In the genomic region with DNA sequence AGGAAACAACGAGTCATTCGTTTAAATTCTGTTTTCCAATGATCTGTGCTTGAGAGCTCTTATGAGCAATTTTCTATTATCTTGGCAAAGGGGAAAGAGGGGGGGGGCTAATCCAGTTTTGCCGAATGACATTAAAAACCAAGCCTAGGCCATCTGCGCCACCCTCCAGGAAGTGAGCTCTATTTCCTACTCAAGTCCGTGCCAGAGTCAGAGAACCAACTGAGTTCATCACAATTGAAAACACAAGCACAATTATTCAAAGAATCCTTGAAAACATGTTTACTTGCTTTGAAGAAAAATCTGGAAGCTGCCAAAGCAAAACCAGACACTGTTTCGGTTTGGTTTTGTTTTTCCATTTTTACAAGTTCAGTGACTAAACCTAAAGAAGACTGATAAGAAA, we compare ENCODE assay signal across 14 mouse cellular contexts.
DNase-seq lines count a peak whose midpoint lies in the region; ATAC-seq and TF ChIP-seq lines count a peak whose summit lies in the region.
"Had no signal": no experiment of that assay in that cellular context is flagged by ENCODE, and none has a peak within 500 bp of the region (broad histone marks: within the 10 kb centered on the region; RNA-seq: fewer than 3 reads in every experiment).

No protein-coding gene starts in this region.

- no peak overlapping the region for H3K4me3 ChIP-seq in liver, adult 2 months (ENCODE audit: insufficient read depth, low read depth, low read length)
- H3K4me3 ChIP-seq in liver, postnatal 0 days (ENCODE audit: low read depth, low read length): no peak overlapping the region
- no peak overlapping the region for H3K4me3 ChIP-seq in cerebellum, adult 2 months (replicated peaks; ENCODE audit: insufficient read depth, low read depth, low read length)
- H3K4me3 ChIP-seq: forebrain, embryonic 10.5 days; hindbrain, embryonic 15.5 days; limb, embryonic 13.5 days; lung, embryonic 15.5 days had no signal

- WGBS in liver, adult 2 months: 67% methylated on average over 6 of the region's 6 CpGs
- WGBS in liver, postnatal 0 days (ENCODE audit: insufficient replicate concordance): 47% methylated on average over 6 of the region's 6 CpGs
- WGBS in cerebellum, adult 2 months: 4% methylated on average over 6 of the region's 6 CpGs

- no peaks in the 10 kb centered on the region for H3K36me3 ChIP-seq in liver, adult 2 months (ENCODE audit: control insufficient read depth, insufficient read depth, low read length)
- H3K36me3 ChIP-seq in liver, postnatal 0 days (replicated peaks; ENCODE audit: insufficient read depth, low read length): no peaks in the 10 kb centered on the region
- H3K36me3 ChIP-seq: hindbrain, embryonic 15.5 days; limb, embryonic 13.5 days; lung, embryonic 15.5 days had no signal

- H3K27ac ChIP-seq in liver, adult 2 months (replicated peaks; ENCODE audit: insufficient read depth, low read depth, low read length): no peak overlapping the region
- no peak overlapping the region for H3K27ac ChIP-seq in liver, postnatal 0 days (ENCODE audit: low read depth)
- peak overlapping the region; percentile 97 for H3K27ac ChIP-seq in cerebellum, adult 2 months (ENCODE audit: insufficient read depth, low read length)
- H3K27ac ChIP-seq: forebrain, embryonic 10.5 days; hindbrain, embryonic 15.5 days; limb, embryonic 13.5 days; lung, embryonic 15.5 days; stomach, postnatal 0 days had no signal

- TF ChIP-seq POLR2A in liver, adult 2 months (IDR thresholded peaks at IDR 0.05; ENCODE audit: extremely low read depth, insufficient read depth, low read length): no peak
- TF ChIP-seq POLR2A in cerebellum, adult 2 months (IDR thresholded peaks at IDR 0.05; ENCODE audit: borderline replicate concordance, insufficient read depth, low read length): no peak

- H3K79me2 ChIP-seq in liver, adult 2 months (ENCODE audit: control insufficient read depth, insufficient read depth, low read length): no peaks in the 10 kb centered on the region

- TF ChIP-seq CTCF in liver, adult 2 months (IDR thresholded peaks at IDR 0.05; ENCODE audit: low read depth, low read length): no peak
- no peak for TF ChIP-seq CTCF in liver, postnatal 0 days (IDR thresholded peaks at IDR 0.05; ENCODE audit: low read depth)
- no peak for TF ChIP-seq CTCF in cerebellum, adult 2 months (IDR thresholded peaks at IDR 0.05; ENCODE audit: borderline replicate concordance, insufficient read depth, low read depth, low read length)

- no peak overlapping the region for H3K9ac ChIP-seq in liver, adult 2 months (ENCODE audit: low read depth, low read length)
- no peak overlapping the region for H3K9ac ChIP-seq in liver, postnatal 0 days (replicated peaks)
- H3K9ac ChIP-seq: hindbrain, embryonic 15.5 days; limb, embryonic 13.5 days; lung, embryonic 15.5 days had no signal

- H3K27me3 ChIP-seq in liver, adult 2 months (ENCODE audit: control insufficient read depth, insufficient read depth, low read length): no peaks in the 10 kb centered on the region
- H3K27me3 ChIP-seq in liver, postnatal 0 days (ENCODE audit: insufficient read depth, low read length): no peaks in the 10 kb centered on the region
- H3K27me3 ChIP-seq in cerebellum, adult 2 months (ENCODE audit: control insufficient read depth, insufficient read depth, low read length): no peaks in the 10 kb centered on the region
- H3K27me3 ChIP-seq: hindbrain, embryonic 15.5 days; limb, embryonic 13.5 days; lung, embryonic 15.5 days had no signal

- no peaks in the 10 kb centered on the region for H3K9me3 ChIP-seq in liver, postnatal 0 days (ENCODE audit: low read length)
- H3K9me3 ChIP-seq: forebrain, embryonic 10.5 days; hindbrain, embryonic 15.5 days; limb, embryonic 13.5 days; lung, embryonic 15.5 days had no signal

- peaks cover 3% of the 10 kb centered on the region; the same call in 1 of the 2 replicates for H3K4me1 ChIP-seq in liver, adult 2 months (ENCODE audit: control insufficient read depth, insufficient read depth, low read length)
- peaks cover 2% of the 10 kb centered on the region for H3K4me1 ChIP-seq in liver, postnatal 0 days (ENCODE audit: insufficient read depth)
- peaks cover 12% of the 10 kb centered on the region; the same call in 1 of the 2 replicates for H3K4me1 ChIP-seq in cerebellum, adult 2 months (ENCODE audit: control insufficient read depth, insufficient read depth, low read length)
- H3K4me1 ChIP-seq: forebrain, embryonic 10.5 days; lung, embryonic 15.5 days had no signal

- no peak overlapping the region for H3K4me2 ChIP-seq in liver, postnatal 0 days (ENCODE audit: low read depth, low read length)
- H3K4me2 ChIP-seq: hindbrain, embryonic 15.5 days; limb, embryonic 13.5 days; lung, embryonic 15.5 days had no signal

- TF ChIP-seq EP300 in liver, postnatal 0 days (IDR thresholded peaks at IDR 0.05; ENCODE audit: low read depth): no peak

- peak; percentile 12 for DNase-seq in liver, adult 2 months (ENCODE audit: extremely low read depth, low read depth, low spot score)
- DNase-seq in liver, postnatal 0 days: no peak
- DNase-seq in brain, adult 2 months (ENCODE audit: low read depth, low spot score): peak; percentile 96
- DNase-seq in cerebellum, adult 2 months: peak; percentile 71 to 91
- DNase-seq in lung, postnatal 36 days: peak; percentile 42
- no peak for DNase-seq in right cerebral cortex, postnatal 10 days (ENCODE audit: low spot score in 2 of 2)
- DNase-seq: gastrocnemius, postnatal 14 days; right cerebral cortex, postnatal 4 days had no signal

- ATAC-seq in liver, postnatal 0 days: no peak
- no peak for ATAC-seq in megakaryocyte-erythroid progenitor cell, adult 5-6 weeks (replicated peaks; ENCODE audit: low FRiP score, low TSS enrichment, poor library complexity, severe bottlenecking)

Comparison
In these comparisons a context has a peak if more than half of its experiments do, and no peak if none do; other contexts are left out.
1. DNase-seq: peak in liver, adult 2 months (single experiment), brain, adult 2 months (single experiment), cerebellum, adult 2 months (2 of 2) and lung, postnatal 36 days (single experiment); none in liver, postnatal 0 days (single experiment) and right cerebral cortex, postnatal 10 days (0 of 2).